Mouse (Mus musculus): ENCODE results near the gene St3gal2. TPM values are rescaled to one million over a fixed set of nuclear protein-coding genes. Genes with fewer than 3 reads are reported as not detected.
A peak's percentile ranks its signal among the peaks of the same experiment; 100 is the strongest.
"Not testable (repeated sequence)": the region's sequence is repeated elsewhere in the genome, so short reads cannot be mapped to it uniquely, and the experiment has no call there.

The St3gal2 gene
- polyA plus RNA-seq, 1 experiment from 2014 or later = 10.4 TPM

DNA sequence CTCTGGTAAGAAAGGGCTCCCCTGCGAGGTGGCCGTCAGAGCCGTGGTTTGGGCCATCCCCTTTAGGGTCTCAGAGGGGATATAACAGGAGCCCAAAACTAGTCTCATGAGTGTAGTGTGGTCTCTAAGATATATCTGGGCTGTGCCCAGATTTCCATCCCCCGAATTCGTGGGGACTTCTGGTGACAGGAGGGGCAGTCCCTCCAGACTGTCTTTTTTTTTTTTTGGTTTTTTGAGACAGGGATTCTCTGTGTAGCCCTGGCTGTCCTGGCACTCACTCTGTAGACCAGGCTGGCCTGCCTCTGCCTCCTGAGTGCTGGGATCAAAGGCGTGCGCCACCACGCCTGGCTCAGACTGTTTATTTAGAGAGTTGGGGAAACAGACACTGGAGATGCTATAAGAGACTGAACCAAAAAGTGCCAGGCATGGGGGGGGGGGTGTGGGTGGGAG is 6.0 kb downstream of the St3gal2 start:
- H3K27me3 ChIP-seq (ENCODE audit: control insufficient read depth, insufficient read depth, low read length) = no peaks in the 10 kb centered on the region
- no peak overlapping the region for H3K9ac ChIP-seq (ENCODE audit: low read length)
- H3K36me3 ChIP-seq (ENCODE audit: control insufficient read depth, insufficient read depth, low read length) = no peaks in the 10 kb centered on the region
- 76% methylated on average over 8 of the region's 8 CpGs for WGBS
- H3K4me1 ChIP-seq (ENCODE audit: control insufficient read depth in 2 of 2, insufficient read depth in 2 of 2, low read length in 2 of 2) = peaks cover 20 to 31% of the 10 kb centered on the region in 2 experiments
- H3K4me2 ChIP-seq (ENCODE audit: low read length) = no peak overlapping the region
- no peak overlapping the region for H3K27ac ChIP-seq (replicated peaks in 1 of 2; ENCODE audit: control insufficient read depth in 1 of 2, insufficient read depth in 1 of 2, low read depth in 2 of 2, low read length in 2 of 2)
- ATAC-seq (ENCODE audit: insufficient number of reproducible peaks, insufficient read depth, low FRiP score, low read depth) = no peak
- H3K4me3 ChIP-seq (ENCODE audit: control insufficient read depth in 1 of 2, insufficient read depth in 1 of 2, low read depth in 1 of 2, low read length in 2 of 2) = no peak overlapping the region
- no peaks in the 10 kb centered on the region for H3K9me3 ChIP-seq (ENCODE audit: control insufficient read depth, low read length)

DNA sequence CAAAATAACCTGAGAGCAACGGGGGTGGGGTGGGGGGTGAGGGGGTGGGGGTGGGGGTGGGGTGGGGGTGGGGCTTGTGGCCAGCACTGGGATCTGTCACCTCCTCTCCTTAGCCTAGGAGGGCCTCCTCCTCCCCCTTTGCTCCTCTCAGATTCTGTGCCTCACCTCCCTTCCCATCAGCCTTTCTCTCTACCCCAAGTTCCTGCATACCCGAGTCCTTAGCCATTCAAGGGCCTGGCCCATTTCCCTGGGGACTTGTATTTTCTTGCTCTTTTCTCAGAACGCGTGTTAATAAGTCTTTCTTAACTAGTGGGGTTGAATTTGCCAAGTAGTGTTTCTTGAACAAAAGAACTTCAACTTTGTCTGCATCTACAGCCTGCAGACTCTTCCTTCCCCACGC is 7.0 kb downstream of the St3gal2 start:
- Histone ChIP-seq H3K9ac (ENCODE audit: low read length) (0 out of 2 replicates have a peak overlapping the region, but pooled peaks have one; percentile 13), H3K9me3 (ENCODE audit: control insufficient read depth, low read length) (no peaks in the 10 kb centered on the region), H3K4me1 (ENCODE audit: control insufficient read depth in 2 of 2, insufficient read depth in 2 of 2, low read length in 2 of 2) (peaks cover 21 to 31% of the 10 kb centered on the region in 2 experiments), H3K36me3 (ENCODE audit: control insufficient read depth, insufficient read depth, low read length) (no peaks in the 10 kb centered on the region), H3K27ac (replicated peaks in 1 of 2; ENCODE audit: control insufficient read depth in 1 of 2, insufficient read depth in 1 of 2, low read depth in 2 of 2, low read length in 2 of 2) (no peak overlapping the region), H3K27me3 (ENCODE audit: control insufficient read depth, insufficient read depth, low read length) (no peaks in the 10 kb centered on the region), H3K4me2 (ENCODE audit: low read length) (no peak overlapping the region), H3K4me3 (ENCODE audit: control insufficient read depth in 1 of 2, insufficient read depth in 1 of 2, low read depth in 1 of 2, low read length in 2 of 2) (no peak overlapping the region)
- WGBS = 47% methylated on average over 5 of the region's 5 CpGs
- ATAC-seq (ENCODE audit: insufficient number of reproducible peaks, insufficient read depth, low FRiP score, low read depth) = no peak

DNA sequence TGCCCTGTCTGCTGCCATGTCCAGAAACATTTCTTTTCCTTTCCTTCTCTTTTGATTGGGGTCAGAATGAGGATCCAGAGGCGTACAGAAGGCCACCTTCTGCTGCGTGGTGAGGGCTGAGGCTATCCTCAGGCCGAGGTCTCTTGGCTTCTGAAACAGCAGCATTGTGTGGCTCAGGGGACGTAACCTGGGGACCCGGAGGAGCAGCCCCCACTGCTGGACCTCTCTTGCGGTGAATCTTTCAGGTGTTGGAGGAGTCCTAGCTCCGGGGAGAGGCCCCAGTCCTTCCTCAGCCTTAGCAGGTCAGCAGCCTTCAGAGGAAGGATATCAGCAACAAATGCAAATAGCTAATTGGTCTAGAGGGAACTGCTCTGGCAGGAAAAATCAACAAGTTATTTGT is 8.7 kb downstream of the St3gal2 start:
- 82% methylated on average over 7 of the region's 7 CpGs for WGBS
- no peak overlapping the region for H3K27ac ChIP-seq (replicated peaks in 1 of 2; ENCODE audit: control insufficient read depth in 1 of 2, insufficient read depth in 1 of 2, low read depth in 2 of 2, low read length in 2 of 2)

DNA sequence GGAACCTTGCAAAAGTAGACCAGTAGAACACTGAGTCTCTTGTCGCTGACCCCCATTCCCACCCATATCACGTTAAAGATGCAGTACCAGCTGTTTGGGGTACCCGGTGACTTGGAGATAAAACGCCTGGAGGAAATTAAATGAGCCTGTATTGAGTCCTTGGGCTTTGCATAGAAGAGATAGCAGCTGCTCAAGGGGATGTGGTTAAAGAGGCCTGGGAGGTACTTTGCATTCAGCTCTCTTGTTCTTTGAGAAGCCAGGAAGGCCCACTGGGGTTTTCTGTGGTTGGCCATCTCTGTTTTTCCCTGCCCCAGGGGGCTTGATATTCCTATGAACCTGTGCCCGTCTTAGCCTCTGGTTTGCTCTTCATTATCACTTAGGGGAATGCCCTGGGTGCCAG is 9.3 kb downstream of the St3gal2 start:
- H3K9me3 ChIP-seq (ENCODE audit: control insufficient read depth, low read length) = no peaks in the 10 kb centered on the region
- 47% methylated on average over 5 of the region's 5 CpGs for WGBS
- no peaks in the 10 kb centered on the region for H3K27me3 ChIP-seq (ENCODE audit: control insufficient read depth, insufficient read depth, low read length)
- no peak overlapping the region for H3K4me3 ChIP-seq (ENCODE audit: control insufficient read depth in 1 of 2, insufficient read depth in 1 of 2, low read depth in 1 of 2, low read length in 2 of 2)
- ATAC-seq (ENCODE audit: insufficient number of reproducible peaks, insufficient read depth, low FRiP score, low read depth) = no peak
- no peak overlapping the region for H3K4me2 ChIP-seq (ENCODE audit: low read length)
- peaks cover 21 to 37% of the 10 kb centered on the region in 2 experiments for H3K4me1 ChIP-seq (ENCODE audit: control insufficient read depth in 2 of 2, insufficient read depth in 2 of 2, low read length in 2 of 2)
- H3K27ac ChIP-seq (replicated peaks in 1 of 2; ENCODE audit: control insufficient read depth in 1 of 2, insufficient read depth in 1 of 2, low read depth in 2 of 2, low read length in 2 of 2) = no peak overlapping the region
- H3K9ac ChIP-seq (ENCODE audit: low read length) = no peak overlapping the region
- H3K36me3 ChIP-seq (ENCODE audit: control insufficient read depth, insufficient read depth, low read length) = no peaks in the 10 kb centered on the region

More for the DNA sequence above, 8.7 kb downstream of the St3gal2 start:
- Histone ChIP-seq H3K9me3 (ENCODE audit: control insufficient read depth, low read length) (no peaks in the 10 kb centered on the region), H3K27me3 (ENCODE audit: control insufficient read depth, insufficient read depth, low read length) (no peaks in the 10 kb centered on the region), H3K9ac (ENCODE audit: low read length) (no peak overlapping the region), H3K4me1 (ENCODE audit: control insufficient read depth in 2 of 2, insufficient read depth in 2 of 2, low read length in 2 of 2) (peaks cover 21 to 37% of the 10 kb centered on the region in 2 experiments), H3K4me2 (ENCODE audit: low read length) (no peak overlapping the region), H3K36me3 (ENCODE audit: control insufficient read depth, insufficient read depth, low read length) (no peaks in the 10 kb centered on the region), H3K4me3 (ENCODE audit: control insufficient read depth in 1 of 2, insufficient read depth in 1 of 2, low read depth in 1 of 2, low read length in 2 of 2) (no peak overlapping the region)
- no peak for ATAC-seq (ENCODE audit: insufficient number of reproducible peaks, insufficient read depth, low FRiP score, low read depth)

DNA sequence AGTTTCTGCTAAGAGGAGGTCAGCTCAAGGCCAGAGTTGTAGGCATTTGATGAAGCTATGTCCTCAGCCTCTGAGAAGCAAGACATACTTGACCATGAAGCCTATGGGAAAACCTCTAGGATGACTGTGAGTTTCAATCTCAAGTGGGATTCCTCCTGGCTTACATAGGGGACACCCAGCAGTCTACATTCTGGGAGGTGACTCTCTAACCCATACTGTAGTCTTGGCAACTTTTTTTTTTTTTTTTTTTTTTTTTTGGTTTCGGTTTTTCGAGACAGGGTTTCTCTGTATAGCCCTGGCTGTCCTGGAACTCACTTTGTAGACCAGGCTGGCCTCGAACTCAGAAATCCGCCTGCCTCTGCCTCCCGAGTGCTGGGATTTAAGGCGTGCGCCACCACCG is 9.9 kb downstream of the St3gal2 start:
- ATAC-seq (ENCODE audit: insufficient number of reproducible peaks, insufficient read depth, low FRiP score, low read depth); H3K4me2 ChIP-seq (ENCODE audit: low read length); H3K9ac ChIP-seq (ENCODE audit: low read length); H3K36me3 ChIP-seq (ENCODE audit: control insufficient read depth, insufficient read depth, low read length); H3K27ac ChIP-seq (replicated peaks in 1 of 2; ENCODE audit: control insufficient read depth in 1 of 2, insufficient read depth in 1 of 2, low read depth in 2 of 2, low read length in 2 of 2); H3K4me3 ChIP-seq (ENCODE audit: control insufficient read depth in 1 of 2, insufficient read depth in 1 of 2, low read depth in 1 of 2, low read length in 2 of 2); H3K9me3 ChIP-seq (ENCODE audit: control insufficient read depth, low read length); H3K27me3 ChIP-seq (ENCODE audit: control insufficient read depth, insufficient read depth, low read length): not testable (repeated sequence)
- 96% methylated on average over 7 of the region's 8 CpGs for WGBS
- H3K4me1 ChIP-seq (ENCODE audit: control insufficient read depth in 2 of 2, insufficient read depth in 2 of 2, low read length in 2 of 2) = peaks cover 21 to 37% of the 10 kb centered on the region in 2 experiments

DNA sequence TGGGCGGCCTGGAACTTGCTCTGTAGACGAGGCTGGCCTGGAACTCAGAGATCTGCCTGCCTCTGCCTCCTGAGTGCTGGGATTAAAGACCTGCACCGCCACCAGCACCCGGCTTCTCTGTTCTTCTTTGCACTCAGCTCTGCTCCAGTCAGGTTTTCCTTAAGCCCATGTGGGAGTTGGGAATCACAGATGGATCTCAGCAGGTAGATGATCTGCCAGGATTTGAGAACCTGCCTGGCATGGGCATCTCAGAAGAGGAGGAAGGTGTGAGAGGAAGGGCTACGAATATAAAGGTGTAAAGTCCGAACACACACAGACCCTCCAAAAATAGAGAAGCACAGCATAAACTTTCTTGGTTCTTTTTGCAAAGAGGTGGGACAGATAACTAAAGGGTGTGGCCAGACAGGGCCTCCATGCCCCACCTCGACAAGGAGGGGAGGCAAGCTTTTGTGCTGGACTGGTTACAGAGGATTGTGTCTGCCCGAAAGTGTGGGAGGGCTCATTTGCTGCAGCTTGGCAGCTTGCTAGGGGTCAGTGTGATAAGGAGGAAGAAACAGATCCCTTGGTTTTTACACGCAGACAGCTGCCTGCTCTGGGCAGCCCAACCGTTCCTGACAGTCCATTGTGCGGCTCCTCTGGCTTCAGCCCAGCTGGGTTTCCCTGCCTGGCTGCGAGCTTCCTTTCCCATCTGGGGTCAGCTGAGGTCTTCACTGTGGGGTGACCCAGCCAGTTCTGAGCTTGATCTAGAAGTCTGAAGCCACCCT is 11.6 kb downstream of the St3gal2 start:
- Histone ChIP-seq H3K4me3 (ENCODE audit: control insufficient read depth in 1 of 2, insufficient read depth in 1 of 2, low read depth in 1 of 2, low read length in 2 of 2) (no peak overlapping the region), H3K4me2 (ENCODE audit: low read length) (0 out of 2 replicates have a peak overlapping the region, but pooled peaks have one; percentile 11), H3K36me3 (ENCODE audit: control insufficient read depth, insufficient read depth, low read length) (peaks cover 3% of the 10 kb centered on the region; the same call in 1 of the 2 replicates), H3K9ac (ENCODE audit: low read length) (no peak overlapping the region; the same call in 1 of the 2 replicates), H3K27me3 (ENCODE audit: control insufficient read depth, insufficient read depth, low read length) (no peaks in the 10 kb centered on the region), H3K4me1 (ENCODE audit: control insufficient read depth in 2 of 2, insufficient read depth in 2 of 2, low read length in 2 of 2) (peaks cover 18 to 34% of the 10 kb centered on the region in 2 experiments), H3K27ac (replicated peaks in 1 of 2; ENCODE audit: control insufficient read depth in 1 of 2, insufficient read depth in 1 of 2, low read depth in 2 of 2, low read length in 2 of 2) (peak overlapping the region; percentile 31 to 68), H3K9me3 (ENCODE audit: control insufficient read depth, low read length) (no peaks in the 10 kb centered on the region)
- ATAC-seq (ENCODE audit: insufficient number of reproducible peaks, insufficient read depth, low FRiP score, low read depth) = peak; percentile 79
- WGBS = 41% methylated on average over 12 of the region's 12 CpGs

DNA sequence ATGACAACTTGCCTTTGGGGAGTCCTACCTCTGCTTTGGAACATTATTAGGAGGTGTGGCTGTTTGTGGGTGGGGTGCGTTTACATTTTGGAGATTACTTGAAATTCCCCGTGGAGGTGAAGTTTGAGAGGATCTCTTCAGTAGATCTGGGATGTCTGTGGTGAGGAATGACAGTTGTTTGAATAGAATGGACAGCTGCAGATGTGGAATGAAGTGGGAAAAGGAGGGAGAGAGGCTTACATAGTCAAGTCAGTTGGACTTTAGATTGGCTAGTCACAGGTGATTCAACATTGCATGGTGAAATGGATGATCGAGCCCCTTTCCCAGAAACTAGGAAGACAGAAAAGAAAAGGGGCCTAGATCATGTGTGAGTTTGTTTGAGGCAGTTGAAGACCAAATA is 12.7 kb downstream of the St3gal2 start:
- Histone ChIP-seq H3K4me2 (ENCODE audit: low read length) (no peak overlapping the region), H3K9me3 (ENCODE audit: control insufficient read depth, low read length) (no peaks in the 10 kb centered on the region), H3K36me3 (ENCODE audit: control insufficient read depth, insufficient read depth, low read length) (peaks cover 3% of the 10 kb centered on the region; the same call in 1 of the 2 replicates), H3K4me1 (ENCODE audit: control insufficient read depth in 2 of 2, insufficient read depth in 2 of 2, low read length in 2 of 2) (peaks cover 18 to 25% of the 10 kb centered on the region in 2 experiments), H3K27me3 (ENCODE audit: control insufficient read depth, insufficient read depth, low read length) (no peaks in the 10 kb centered on the region), H3K4me3 (ENCODE audit: control insufficient read depth in 1 of 2, insufficient read depth in 1 of 2, low read depth in 1 of 2, low read length in 2 of 2) (no peak overlapping the region), H3K9ac (ENCODE audit: low read length) (no peak overlapping the region), H3K27ac (replicated peaks in 1 of 2; ENCODE audit: control insufficient read depth in 1 of 2, insufficient read depth in 1 of 2, low read depth in 2 of 2, low read length in 2 of 2) (no peak overlapping the region)
- WGBS = 80% methylated on average over 3 of the region's 3 CpGs
- no peak for ATAC-seq (ENCODE audit: insufficient number of reproducible peaks, insufficient read depth, low FRiP score, low read depth)

Measured in heart, embryonic 14.5 days (tissue).